Mouse (Mus musculus): ENCODE results near the gene Gm49336. TPM values are rescaled to one million over a fixed set of nuclear protein-coding genes. Genes with fewer than 3 reads are reported as not detected.

Gm49336 gene
- polyA plus RNA-seq, 1 experiment from 2014 or later, result 44.7 TPM

DNA sequence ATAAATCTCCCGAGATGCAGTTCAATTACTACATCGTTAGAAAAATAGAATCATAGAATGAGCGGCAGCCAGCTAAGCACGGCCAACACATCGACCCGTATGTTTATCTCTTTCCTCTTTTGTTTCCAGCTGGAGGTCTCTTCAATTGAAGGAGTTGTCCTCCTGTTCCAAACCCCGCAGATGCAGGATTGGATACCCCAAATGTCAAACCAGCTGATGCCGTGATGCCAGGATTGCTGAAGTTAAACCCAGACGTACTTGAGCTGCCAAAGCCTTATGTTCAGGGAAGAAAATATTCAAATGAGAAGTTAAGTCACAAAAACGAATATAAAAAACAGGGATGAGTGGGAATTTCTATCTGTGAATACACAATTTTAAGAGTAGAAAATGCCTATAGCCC is 31.4 kb downstream of the Gm49336 start:
- Histone ChIP-seq H3K4me2 (replicated peaks) (no peak overlapping the region), H3K27ac (replicated peaks) (no peak overlapping the region), H3K9ac (no peak overlapping the region), H3K4me1 (no peaks in the 10 kb centered on the region), H3K4me3 (replicated peaks) (no peak overlapping the region), H3K27me3 (no peaks in the 10 kb centered on the region), H3K9me3 (replicated peaks) (no peaks in the 10 kb centered on the region), H3K36me3 (peaks cover 27% of the 10 kb centered on the region)
- WGBS, result 90% methylated on average over 10 of the region's 10 CpGs
- ATAC-seq (ENCODE audit: insufficient number of reproducible peaks, low FRiP score, low TSS enrichment, low read depth), result no peak

- H3K27me3 ChIP-seq, result no peaks in the 10 kb centered on the region
- no peaks in the 10 kb centered on the region for H3K4me1 ChIP-seq
- H3K4me2 ChIP-seq (replicated peaks), result no peak overlapping the region
- H3K4me3 ChIP-seq (replicated peaks), result no peak overlapping the region
- 97% methylated on average over 4 of the region's 4 CpGs for WGBS
- peaks cover 27% of the 10 kb centered on the region for H3K36me3 ChIP-seq
- no peak for ATAC-seq (ENCODE audit: insufficient number of reproducible peaks, low FRiP score, low TSS enrichment, low read depth)
- H3K9ac ChIP-seq, result no peak overlapping the region
- H3K27ac ChIP-seq (replicated peaks), result no peak overlapping the region
- H3K9me3 ChIP-seq (replicated peaks), result no peaks in the 10 kb centered on the region
These were observed 33.7 kb downstream of the Gm49336 start for GRCm38 (mm10) chr14:60217616-60218015.

DNA sequence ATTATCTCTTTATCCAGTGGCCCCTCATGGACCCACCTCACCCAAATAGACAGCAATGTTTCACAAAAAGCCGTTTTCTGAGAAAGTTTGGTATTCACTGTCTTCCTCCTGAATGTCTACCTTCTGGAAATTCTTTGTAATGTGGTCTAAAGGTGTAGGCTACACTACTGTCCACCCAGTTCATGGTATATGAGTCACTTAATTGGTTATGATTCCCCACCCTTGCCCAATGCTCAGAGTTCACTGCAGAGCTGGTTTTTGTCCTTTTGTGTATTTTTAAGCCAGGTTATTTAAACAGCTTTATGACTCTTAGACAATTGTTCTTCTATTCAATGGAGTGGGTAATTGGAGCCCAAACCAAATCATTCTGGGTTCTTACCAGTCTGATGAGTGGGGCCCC is 35.2 kb downstream of the Gm49336 start:
- Histone ChIP-seq H3K27ac (replicated peaks) (no peak overlapping the region), H3K4me1 (no peaks in the 10 kb centered on the region), H3K4me3 (replicated peaks) (no peak overlapping the region), H3K27me3 (no peaks in the 10 kb centered on the region), H3K4me2 (replicated peaks) (no peak overlapping the region), H3K9ac (no peak overlapping the region), H3K9me3 (replicated peaks) (no peaks in the 10 kb centered on the region), H3K36me3 (peaks cover 22% of the 10 kb centered on the region)
- no peak for ATAC-seq (ENCODE audit: insufficient number of reproducible peaks, low FRiP score, low TSS enrichment, low read depth)
- 86% methylated on average over 1 of the region's 1 CpGs for WGBS

GRCm38 (mm10) chr14:60215000-60215399 is 36.3 kb downstream of the Gm49336 start:
- peaks cover 19% of the 10 kb centered on the region for H3K36me3 ChIP-seq
- H3K4me3 ChIP-seq (replicated peaks), result no peak overlapping the region
- H3K27ac ChIP-seq (replicated peaks), result no peak overlapping the region
- no peaks in the 10 kb centered on the region for H3K9me3 ChIP-seq (replicated peaks)
- no peak overlapping the region for H3K4me2 ChIP-seq (replicated peaks)
- WGBS, result 93% methylated on average over 3 of the region's 3 CpGs
- no peak for ATAC-seq (ENCODE audit: insufficient number of reproducible peaks, low FRiP score, low TSS enrichment, low read depth)
- no peaks in the 10 kb centered on the region for H3K27me3 ChIP-seq
- no peak overlapping the region for H3K9ac ChIP-seq
- H3K4me1 ChIP-seq, result no peaks in the 10 kb centered on the region

- no peaks in the 10 kb centered on the region for H3K9me3 ChIP-seq (replicated peaks)
- WGBS, result 60% methylated on average over 1 of the region's 1 CpGs
- no peak overlapping the region for H3K4me3 ChIP-seq (replicated peaks)
These were observed 37.3 kb downstream of the Gm49336 start for GRCm38 (mm10) chr14:60214040-60214439.

GRCm38 (mm10) chr14:60209166-60209565 is 42.1 kb downstream of the Gm49336 start:
- Histone ChIP-seq H3K27ac (replicated peaks) (no peak overlapping the region), H3K4me3 (replicated peaks) (no peak overlapping the region), H3K9me3 (replicated peaks) (no peaks in the 10 kb centered on the region), H3K27me3 (no peaks in the 10 kb centered on the region), H3K36me3 (no peaks in the 10 kb centered on the region), H3K4me1 (no peaks in the 10 kb centered on the region), H3K9ac (no peak overlapping the region), H3K4me2 (replicated peaks) (no peak overlapping the region)
- no peak for ATAC-seq (ENCODE audit: insufficient number of reproducible peaks, low FRiP score, low TSS enrichment, low read depth)
- WGBS, result 89% methylated on average over 7 of the region's 7 CpGs

More at GRCm38 (mm10) chr14:60214040-60214439, 37.3 kb downstream of the Gm49336 start:
- H3K4me1 ChIP-seq, result no peaks in the 10 kb centered on the region
- ATAC-seq (ENCODE audit: insufficient number of reproducible peaks, low FRiP score, low TSS enrichment, low read depth), result no peak
- no peak overlapping the region for H3K4me2 ChIP-seq (replicated peaks)
- H3K27me3 ChIP-seq, result no peaks in the 10 kb centered on the region
- no peak overlapping the region for H3K27ac ChIP-seq (replicated peaks)
- no peak overlapping the region for H3K9ac ChIP-seq
- peaks cover 12% of the 10 kb centered on the region for H3K36me3 ChIP-seq

- no peaks in the 10 kb centered on the region for H3K36me3 ChIP-seq
- no peak overlapping the region for H3K4me3 ChIP-seq (replicated peaks)
- H3K4me2 ChIP-seq (replicated peaks), result no peak overlapping the region
- 79% methylated on average over 6 of the region's 6 CpGs for WGBS
- no peak overlapping the region for H3K9ac ChIP-seq
- no peak overlapping the region for H3K27ac ChIP-seq (replicated peaks)
- no peaks in the 10 kb centered on the region for H3K4me1 ChIP-seq
- no peaks in the 10 kb centered on the region for H3K27me3 ChIP-seq
- ATAC-seq (ENCODE audit: insufficient number of reproducible peaks, low FRiP score, low TSS enrichment, low read depth), result no peak
- no peaks in the 10 kb centered on the region for H3K9me3 ChIP-seq (replicated peaks)
These were observed 46.3 kb downstream of the Gm49336 start for GRCm38 (mm10) chr14:60204993-60205392.

DNA sequence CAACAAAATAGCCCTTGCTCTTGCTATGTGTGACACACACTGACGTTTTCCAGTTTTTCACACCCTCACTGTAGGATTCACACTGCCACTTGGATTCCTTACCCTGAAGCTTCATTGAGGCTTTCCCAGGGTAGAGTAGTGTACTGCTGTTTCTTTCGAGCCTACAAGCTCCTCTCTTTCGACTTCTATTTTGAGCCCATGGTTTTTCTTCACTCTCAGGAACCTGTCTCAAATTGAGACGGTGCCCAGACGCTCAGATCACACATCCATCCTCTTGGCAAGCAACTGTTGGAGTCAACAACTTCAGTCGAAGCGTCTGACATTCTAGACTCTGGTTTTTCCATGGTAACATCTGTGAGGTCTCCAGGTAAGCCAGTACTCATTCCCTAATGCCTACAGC is 54.4 kb downstream of the Gm49336 start, which contains the start of gene Atp8a2:
TSS of gene Atp8a2 (minus strand) at position 296 of the 400 bp plus-strand sequence.
- 77% methylated on average over 7 of the region's 7 CpGs for WGBS
- no peaks in the 10 kb centered on the region for H3K27me3 ChIP-seq
- no peak within 1 kb of the TSS for H3K4me2 ChIP-seq (replicated peaks)
- no peaks in the 10 kb centered on the region for H3K9me3 ChIP-seq (replicated peaks)
- no peak within 1 kb of the TSS for H3K27ac ChIP-seq (replicated peaks)
- ATAC-seq (ENCODE audit: insufficient number of reproducible peaks, low FRiP score, low TSS enrichment, low read depth), result no peak
- no peak within 1 kb of the TSS for H3K4me3 ChIP-seq (replicated peaks)
- no peaks in the 10 kb centered on the region for H3K36me3 ChIP-seq
- H3K4me1 ChIP-seq, result no peaks in the 10 kb centered on the region
- H3K9ac ChIP-seq, result no peak within 1 kb of the TSS

DNA sequence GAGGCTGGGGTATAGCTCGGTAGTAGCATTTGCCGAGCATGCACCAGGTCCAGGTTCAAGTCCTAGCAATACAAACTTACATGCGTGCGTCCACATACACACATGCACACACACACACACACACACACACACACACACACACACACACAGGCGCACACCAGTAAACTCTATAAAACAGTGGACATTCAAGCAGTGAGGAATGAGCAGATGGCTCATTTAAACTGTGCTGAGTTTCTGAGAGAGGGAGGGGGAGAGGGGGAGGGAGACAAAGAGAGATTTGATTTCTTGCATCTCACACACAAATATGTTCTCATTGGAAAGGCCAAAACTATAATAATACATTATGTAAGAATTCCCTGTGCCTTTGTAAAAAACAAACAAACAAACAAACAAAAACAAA is 55.3 kb downstream of the Gm49336 start:
- Histone ChIP-seq H3K27ac (replicated peaks) (no peak overlapping the region), H3K4me2 (replicated peaks) (no peak overlapping the region), H3K36me3 (no peaks in the 10 kb centered on the region), H3K9ac (no peak overlapping the region), H3K9me3 (replicated peaks) (no peaks in the 10 kb centered on the region), H3K27me3 (no peaks in the 10 kb centered on the region), H3K4me1 (no peaks in the 10 kb centered on the region), H3K4me3 (replicated peaks) (no peak overlapping the region)
- WGBS, result 87% methylated on average over 5 of the region's 5 CpGs
- no peak for ATAC-seq (ENCODE audit: insufficient number of reproducible peaks, low FRiP score, low TSS enrichment, low read depth)

- Histone ChIP-seq H3K27ac (replicated peaks) (no peak overlapping the region), H3K4me3 (replicated peaks) (no peak overlapping the region), H3K9me3 (replicated peaks) (no peaks in the 10 kb centered on the region), H3K27me3 (no peaks in the 10 kb centered on the region), H3K4me1 (no peaks in the 10 kb centered on the region), H3K9ac (no peak overlapping the region), H3K4me2 (replicated peaks) (no peak overlapping the region), H3K36me3 (no peaks in the 10 kb centered on the region)
- no peak for ATAC-seq (ENCODE audit: insufficient number of reproducible peaks, low FRiP score, low TSS enrichment, low read depth)
- 96% methylated on average over 1 of the region's 1 CpGs for WGBS
These were observed 56.7 kb downstream of the Gm49336 start for GRCm38 (mm10) chr14:60194606-60195005.

- 58% methylated on average over 5 of the region's 5 CpGs for WGBS
- no peak overlapping the region for H3K4me3 ChIP-seq (replicated peaks)
- no peaks in the 10 kb centered on the region for H3K36me3 ChIP-seq
These were observed 61.5 kb downstream of the Gm49336 start for GRCm38 (mm10) chr14:60189771-60190170.

GRCm38 (mm10) chr14:60188201-60188825 is 63.0 kb downstream of the Gm49336 start:
- no peaks in the 10 kb centered on the region for H3K4me1 ChIP-seq
- no peaks in the 10 kb centered on the region for H3K36me3 ChIP-seq
- H3K4me2 ChIP-seq (replicated peaks), result no peak overlapping the region
- H3K4me3 ChIP-seq (replicated peaks), result no peak overlapping the region
- 55% methylated on average over 5 of the region's 5 CpGs for WGBS
- H3K27ac ChIP-seq (replicated peaks), result no peak overlapping the region
- H3K9ac ChIP-seq, result no peak overlapping the region
- no peaks in the 10 kb centered on the region for H3K27me3 ChIP-seq
- ATAC-seq (ENCODE audit: insufficient number of reproducible peaks, low FRiP score, low TSS enrichment, low read depth), result no peak
- H3K9me3 ChIP-seq (replicated peaks), result no peaks in the 10 kb centered on the region

More at GRCm38 (mm10) chr14:60189771-60190170, 61.5 kb downstream of the Gm49336 start:
- Histone ChIP-seq H3K4me2 (replicated peaks) (no peak overlapping the region), H3K9ac (no peak overlapping the region), H3K27ac (replicated peaks) (no peak overlapping the region), H3K4me1 (no peaks in the 10 kb centered on the region), H3K27me3 (no peaks in the 10 kb centered on the region), H3K9me3 (replicated peaks) (no peaks in the 10 kb centered on the region)
- ATAC-seq (ENCODE audit: insufficient number of reproducible peaks, low FRiP score, low TSS enrichment, low read depth), result no peak
